Mouse (Mus musculus) stomach, embryonic 14.5 days (tissue): Measurements from ENCODE around the gene Asphd2. TPM values are rescaled to one million over a fixed set of nuclear protein-coding genes. Genes with fewer than 3 reads are reported as not detected.

Source experiments
- ATAC-seq: fragments of 200-750 bp; cut with Nextera tagmentation; 2 replicates; pipeline ENCODE4 v1.8.0; 2017; ENCODE audit warnings: low read depth, moderate TSS enrichment; ENCODE audit not compliant: insufficient number of reproducible peaks, insufficient read depth, low FRiP score
- H3K27ac ChIP-seq: fragments of 300-500 bp; sonication (generic); 2 replicates; pipeline ENCODE4 v1.5.1; 2014; ENCODE audit warnings: mild to moderate bottlenecking, low read length, moderate library complexity, mixed read lengths
- H3K27me3 ChIP-seq: fragments of 300-500 bp; sonication (generic); 2 replicates; pipeline ENCODE4 v1.6.1; 2014; ENCODE audit warnings: low read length, control low read depth, mixed read lengths; ENCODE audit not compliant: control insufficient read depth, insufficient read depth
- H3K36me3 ChIP-seq: fragments of 300-500 bp; sonication (generic); 2 replicates; pipeline ENCODE4 v1.6.1; 2014; ENCODE audit warnings: mild to moderate bottlenecking, control low read depth, low read length, moderate library complexity, mixed read lengths; ENCODE audit not compliant: control insufficient read depth, insufficient read depth
- H3K4me1 ChIP-seq: fragments of 300-500 bp; sonication (generic); 2 replicates; pipeline ENCODE4 v1.6.1; 2014; ENCODE audit warnings: low read length, control low read depth, mixed read lengths; ENCODE audit not compliant: control insufficient read depth, insufficient read depth
- H3K4me2 ChIP-seq: fragments of 300-500 bp; sonication (generic); replicated peaks from 2 replicates; pipeline ENCODE4 v1.6.1; 2014; ENCODE audit warnings: low read depth, low read length, control low read depth
- H3K4me3 ChIP-seq: fragments of 300-500 bp; sonication (generic); 2 replicates; pipeline ENCODE4 v1.5.1; 2014; ENCODE audit warnings: low read depth, low read length, control low read depth
- H3K9ac ChIP-seq: fragments of 300-500 bp; sonication (generic); replicated peaks from 2 replicates; pipeline ENCODE4 v1.6.1; 2014; ENCODE audit warnings: low read depth, mild to moderate bottlenecking, control low read depth, low read length, moderate library complexity, mixed read lengths
- H3K9me3 ChIP-seq: fragments of 300-500 bp; sonication (generic); 2 replicates; pipeline ENCODE4 v1.6.1; 2016; ENCODE audit warnings: low read depth, low read length, control low read depth; ENCODE audit not compliant: control insufficient read depth
- WGBS: fragments of 180-500 bp; shearing (Covaris S2); extraction: QIAGEN DNeasy Blood & Tissue Kit; methylation state at CpG from one replicate; pipeline ENCODE4 v1.1.7; 2014; 5-methylcytosine and 5-hydroxymethylcytosine counted together
- polyA plus RNA-seq: library from polyadenylated mRNA; unstranded; fragments of >200 nt; fragmentation: Nextera tagmentation; extraction: Ambion mirVana; gene quantifications from 2 replicates; pipeline ENCODE4 v1.2.1, GENCODE M21; 2014

Gene Asphd2
- polyA plus RNA-seq, 1 experiment from 2014 or later: 7.5 TPM

DNA sequence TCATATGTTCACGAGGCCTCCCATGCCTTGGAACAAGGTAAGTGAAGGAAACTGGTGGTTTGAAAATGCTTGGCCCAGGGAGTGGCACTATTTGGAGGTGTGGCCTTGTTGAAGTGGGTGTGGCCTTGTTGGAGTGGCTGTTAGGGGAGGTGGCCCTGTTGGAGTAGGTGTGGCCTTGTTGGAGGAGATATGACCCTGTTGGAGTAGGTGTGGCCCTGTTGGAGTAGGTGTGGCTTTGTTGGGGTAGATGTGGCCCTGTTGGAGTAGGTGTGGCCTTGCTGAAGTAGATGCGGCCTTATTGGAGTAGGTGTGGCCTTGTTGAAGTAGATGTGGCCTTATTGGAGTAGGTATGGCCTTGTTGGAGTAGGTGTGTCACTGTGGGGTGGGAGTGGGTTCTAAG lies 8.7 kb downstream of the Asphd2 start:
- Histone ChIP-seq H3K36me3 (peaks cover 2% of the 10 kb centered on the region; the same call in 1 of the 2 replicates), H3K4me2 (no peak overlapping the region), H3K27me3 (no peaks in the 10 kb centered on the region), H3K9me3 (no peaks in the 10 kb centered on the region), H3K4me3 (no peak overlapping the region), H3K9ac (no peak overlapping the region), H3K4me1 (no peaks in the 10 kb centered on the region), H3K27ac (no peak overlapping the region)
- 65% methylated on average over 2 of the region's 2 CpGs for WGBS
- 0 out of 2 replicates have a peak, but pooled peaks have one; percentile 46 for ATAC-seq

- Histone ChIP-seq H3K4me2 (no peak overlapping the region), H3K27me3 (no peaks in the 10 kb centered on the region), H3K27ac (no peak overlapping the region), H3K9me3 (no peaks in the 10 kb centered on the region), H3K4me3 (no peak overlapping the region), H3K4me1 (no peaks in the 10 kb centered on the region), H3K9ac (no peak overlapping the region), H3K36me3 (peaks cover 2% of the 10 kb centered on the region; the same call in 1 of the 2 replicates)
- 87% methylated on average over 13 of the region's 13 CpGs for WGBS
- no peak for ATAC-seq
Measured at GRCm38 (mm10) chr5:112384805-112385472, 9.7 kb downstream of the Asphd2 start.

GRCm38 (mm10) chr5:112382641-112383330 lies 11.9 kb downstream of the Asphd2 start:
- H3K9ac ChIP-seq: no peak overlapping the region
- H3K4me1 ChIP-seq: no peaks in the 10 kb centered on the region
- ATAC-seq: no peak
- no peak overlapping the region for H3K27ac ChIP-seq
- H3K4me2 ChIP-seq: no peak overlapping the region
- no peaks in the 10 kb centered on the region for H3K27me3 ChIP-seq
- no peaks in the 10 kb centered on the region; the same call in 1 of the 2 replicates for H3K36me3 ChIP-seq
- no peak overlapping the region for H3K4me3 ChIP-seq
- no peaks in the 10 kb centered on the region for H3K9me3 ChIP-seq
- 34% methylated on average over 17 of the region's 17 CpGs for WGBS

DNA sequence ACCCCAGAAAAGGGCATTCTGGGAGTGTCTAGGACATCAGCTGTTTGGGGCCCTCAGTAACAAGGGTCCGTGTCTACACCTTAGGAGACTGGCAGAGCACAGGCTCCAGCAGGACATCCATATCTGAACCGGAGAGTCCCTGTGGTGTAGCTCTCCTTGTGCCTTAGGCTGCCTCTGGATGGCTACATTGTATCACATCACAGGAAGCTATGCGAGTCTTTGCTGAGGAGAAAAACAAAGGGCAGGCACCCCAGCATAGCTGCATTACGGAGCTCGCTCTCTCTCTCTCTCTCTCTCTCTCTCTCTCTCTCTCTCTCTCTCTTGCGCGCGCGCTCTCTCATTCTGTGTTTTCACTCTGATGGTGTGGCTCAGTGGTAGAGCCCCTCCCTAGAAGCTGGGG lies 12.6 kb downstream of the Asphd2 start:
- no peak overlapping the region for H3K4me2 ChIP-seq
- no peak overlapping the region for H3K27ac ChIP-seq
- 55% methylated on average over 9 of the region's 9 CpGs for WGBS
- peaks cover 3% of the 10 kb centered on the region for H3K36me3 ChIP-seq
- H3K9me3 ChIP-seq: no peaks in the 10 kb centered on the region
- no peaks in the 10 kb centered on the region for H3K4me1 ChIP-seq
- H3K27me3 ChIP-seq: no peaks in the 10 kb centered on the region
- H3K4me3 ChIP-seq: no peak overlapping the region
- ATAC-seq: no peak
- H3K9ac ChIP-seq: no peak overlapping the region

- Histone ChIP-seq H3K27me3 (no peaks in the 10 kb centered on the region), H3K9me3 (no peaks in the 10 kb centered on the region), H3K36me3 (peaks cover 4% of the 10 kb centered on the region), H3K9ac (no peak overlapping the region), H3K4me2 (no peak overlapping the region), H3K4me1 (no peaks in the 10 kb centered on the region), H3K4me3 (no peak overlapping the region), H3K27ac (no peak overlapping the region)
- no peak for ATAC-seq
- WGBS: 82% methylated on average over 11 of the region's 11 CpGs
Measured at GRCm38 (mm10) chr5:112381154-112381553, 13.5 kb downstream of the Asphd2 start.

DNA sequence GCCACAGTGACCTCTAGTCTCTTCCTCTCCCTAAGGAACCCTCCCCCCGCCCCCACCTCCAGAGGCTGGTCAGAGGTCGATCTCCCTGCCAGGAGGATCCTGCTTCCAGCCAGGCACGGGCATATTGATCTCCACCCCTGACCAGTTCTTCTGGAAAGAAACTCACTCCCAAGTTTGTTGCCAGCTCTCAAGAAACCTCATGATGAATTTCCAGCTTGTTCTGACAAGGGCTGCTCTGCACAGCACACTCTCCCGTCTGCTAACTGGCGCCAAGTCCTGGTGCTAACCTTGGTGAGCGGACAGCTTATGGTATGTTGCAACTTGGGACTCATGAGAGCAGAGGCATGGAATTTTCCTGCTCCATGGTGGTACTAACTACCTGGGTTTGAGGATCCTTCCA lies 15.9 kb downstream of the Asphd2 start:
- H3K4me1 ChIP-seq: no peaks in the 10 kb centered on the region
- H3K27me3 ChIP-seq: no peaks in the 10 kb centered on the region
- H3K36me3 ChIP-seq: peaks cover 14% of the 10 kb centered on the region
- H3K27ac ChIP-seq: no peak overlapping the region
- no peaks in the 10 kb centered on the region for H3K9me3 ChIP-seq
- no peak overlapping the region for H3K4me2 ChIP-seq
- WGBS: 71% methylated on average over 6 of the region's 6 CpGs
- no peak for ATAC-seq
- no peak overlapping the region for H3K4me3 ChIP-seq
- H3K9ac ChIP-seq: no peak overlapping the region

DNA sequence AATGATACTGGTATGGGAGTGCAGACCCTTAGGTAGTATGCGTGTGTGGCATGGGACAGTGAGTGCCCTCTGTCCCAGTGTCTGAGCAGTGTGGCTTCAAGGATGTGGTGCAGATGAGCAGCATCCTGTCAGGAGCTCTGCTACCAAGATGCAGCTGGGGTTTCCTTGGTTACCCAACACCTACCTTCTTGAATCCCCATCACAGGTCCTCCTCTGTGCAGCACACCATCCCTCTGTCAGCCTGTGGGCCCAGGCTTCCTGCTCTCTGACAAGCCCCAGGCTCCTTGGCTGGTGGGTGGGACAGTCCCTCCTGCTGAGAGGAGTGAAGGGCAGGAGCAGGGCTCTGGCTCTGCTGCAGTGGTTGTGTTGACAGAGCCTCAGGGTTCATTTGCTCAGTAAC lies 17.3 kb downstream of the Asphd2 start:
- ATAC-seq: no peak
- Histone ChIP-seq H3K27ac (no peak overlapping the region), H3K36me3 (peaks cover 14% of the 10 kb centered on the region), H3K4me1 (no peaks in the 10 kb centered on the region), H3K4me3 (no peak overlapping the region), H3K27me3 (no peaks in the 10 kb centered on the region), H3K9ac (no peak overlapping the region), H3K9me3 (no peaks in the 10 kb centered on the region), H3K4me2 (no peak overlapping the region)
- 100% methylated on average over 1 of the region's 1 CpGs for WGBS

DNA sequence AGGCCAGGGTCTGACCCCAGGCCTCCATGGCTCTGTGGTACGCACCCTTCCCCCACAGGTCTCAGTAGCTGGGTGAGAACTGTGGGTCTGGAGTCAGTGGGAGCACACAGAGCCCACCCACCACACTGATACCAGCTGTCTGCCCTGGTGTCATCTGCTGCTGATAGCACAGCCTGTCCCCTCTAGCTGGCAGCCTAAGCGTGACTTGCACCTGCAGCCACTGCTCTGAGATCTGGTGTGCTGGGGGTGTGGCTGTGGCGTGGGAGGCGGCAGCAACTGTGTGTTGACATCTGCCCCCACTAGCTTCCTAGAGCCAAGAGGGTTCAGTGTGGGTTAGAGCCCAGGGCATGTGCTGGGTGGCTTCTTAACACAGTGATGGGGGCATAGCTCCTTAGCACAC lies 18.6 kb downstream of the Asphd2 start:
- 87% methylated on average over 4 of the region's 4 CpGs for WGBS
- no peaks in the 10 kb centered on the region for H3K9me3 ChIP-seq
- ATAC-seq: no peak
- H3K4me3 ChIP-seq: no peak overlapping the region
- no peak overlapping the region for H3K9ac ChIP-seq
- peaks cover 22% of the 10 kb centered on the region for H3K36me3 ChIP-seq
- no peak overlapping the region for H3K27ac ChIP-seq
- H3K4me1 ChIP-seq: no peaks in the 10 kb centered on the region
- H3K4me2 ChIP-seq: no peak overlapping the region
- no peaks in the 10 kb centered on the region for H3K27me3 ChIP-seq
